Mouse (Mus musculus) heart, embryonic 14.5 days (tissue): ENCODE results near the gene Atp1a4. TPM values are rescaled to one million over a fixed set of nuclear protein-coding genes. Genes with fewer than 3 reads are reported as not detected.

Experiments used
- ATAC-seq: fragments of 200-750 bp; cut with Nextera tagmentation; 2 replicates; pipeline ENCODE4 v1.8.0; 2017; ENCODE audit warnings: low read depth, moderate TSS enrichment; ENCODE audit not compliant: insufficient number of reproducible peaks, insufficient read depth, low FRiP score
- H3K27ac ChIP-seq, 2 experiments: fragments of 200-500 bp in 1 of 2; fragments of 300-500 bp in 1 of 2; sonication (generic) in 1 of 2; replicated peaks in 1 of 2; 2 replicates each; pipeline ENCODE4 v1.5.1; 2012 to 2014; ENCODE audit warnings: low read depth in 2 of 2, low read length in 2 of 2, control low read depth in 1 of 2, mild to moderate bottlenecking in 1 of 2, mixed read lengths in 1 of 2; ENCODE audit not compliant: control insufficient read depth in 1 of 2, insufficient read depth in 1 of 2
- H3K27me3 ChIP-seq: fragments of 300-500 bp; sonication (generic); 2 replicates; pipeline ENCODE4 v1.6.1; 2014; ENCODE audit warnings: mild to moderate bottlenecking, low read length, control low read depth; ENCODE audit not compliant: control insufficient read depth, insufficient read depth
- H3K36me3 ChIP-seq: fragments of 300-500 bp; sonication (generic); 2 replicates; pipeline ENCODE4 v1.6.1; 2014; ENCODE audit warnings: mild to moderate bottlenecking, control low read depth, low read length, mixed read lengths; ENCODE audit not compliant: control insufficient read depth, insufficient read depth
- H3K4me1 ChIP-seq, 2 experiments: fragments of 200-500 bp in 1 of 2; fragments of 300-500 bp in 1 of 2; sonication (generic) in 1 of 2; 2 replicates each; pipeline ENCODE4 v1.6.1; 2012 to 2014; ENCODE audit warnings: low read length in 2 of 2, control low read depth in 1 of 2, mixed read lengths in 1 of 2; ENCODE audit not compliant: control insufficient read depth in 2 of 2, insufficient read depth in 2 of 2
- H3K4me2 ChIP-seq: fragments of 300-500 bp; sonication (generic); 2 replicates; pipeline ENCODE4 v1.6.1; 2014; ENCODE audit warnings: mild to moderate bottlenecking, low read length
- H3K4me3 ChIP-seq, 2 experiments: fragments of 200-500 bp in 1 of 2; fragments of 300-500 bp in 1 of 2; sonication (generic) in 1 of 2; 2 replicates each; pipeline ENCODE4 v1.5.1; 2012 to 2014; ENCODE audit warnings: low read length in 2 of 2, mild to moderate bottlenecking in 2 of 2, control low read depth in 1 of 2, low read depth in 1 of 2, moderate library complexity in 1 of 2; ENCODE audit not compliant: control insufficient read depth in 1 of 2, insufficient read depth in 1 of 2
- H3K9ac ChIP-seq: fragments of 300-500 bp; sonication (generic); 2 replicates; pipeline ENCODE4 v1.6.1; 2014; ENCODE audit warnings: mild to moderate bottlenecking, low read length
- H3K9me3 ChIP-seq: fragments of 300-500 bp; sonication (generic); 2 replicates; pipeline ENCODE4 v1.6.1; 2016; ENCODE audit warnings: low read length, control low read depth; ENCODE audit not compliant: control insufficient read depth
- WGBS: fragments of 180-500 bp; shearing (Covaris S2); extraction: QIAGEN DNeasy Blood & Tissue Kit; methylation state at CpG from one replicate; pipeline ENCODE4 v1.1.7; 2014; 5-methylcytosine and 5-hydroxymethylcytosine counted together
- polyA plus RNA-seq: library from polyadenylated mRNA; unstranded; fragments of >200 nt; fragmentation: Nextera tagmentation; extraction: Ambion mirVana; gene quantifications from 2 replicates; pipeline ENCODE4 v1.2.1, GENCODE M21; 2014

The Atp1a4 gene
- polyA plus RNA-seq, 1 experiment from 2014 or later = 0.23 TPM

DNA sequence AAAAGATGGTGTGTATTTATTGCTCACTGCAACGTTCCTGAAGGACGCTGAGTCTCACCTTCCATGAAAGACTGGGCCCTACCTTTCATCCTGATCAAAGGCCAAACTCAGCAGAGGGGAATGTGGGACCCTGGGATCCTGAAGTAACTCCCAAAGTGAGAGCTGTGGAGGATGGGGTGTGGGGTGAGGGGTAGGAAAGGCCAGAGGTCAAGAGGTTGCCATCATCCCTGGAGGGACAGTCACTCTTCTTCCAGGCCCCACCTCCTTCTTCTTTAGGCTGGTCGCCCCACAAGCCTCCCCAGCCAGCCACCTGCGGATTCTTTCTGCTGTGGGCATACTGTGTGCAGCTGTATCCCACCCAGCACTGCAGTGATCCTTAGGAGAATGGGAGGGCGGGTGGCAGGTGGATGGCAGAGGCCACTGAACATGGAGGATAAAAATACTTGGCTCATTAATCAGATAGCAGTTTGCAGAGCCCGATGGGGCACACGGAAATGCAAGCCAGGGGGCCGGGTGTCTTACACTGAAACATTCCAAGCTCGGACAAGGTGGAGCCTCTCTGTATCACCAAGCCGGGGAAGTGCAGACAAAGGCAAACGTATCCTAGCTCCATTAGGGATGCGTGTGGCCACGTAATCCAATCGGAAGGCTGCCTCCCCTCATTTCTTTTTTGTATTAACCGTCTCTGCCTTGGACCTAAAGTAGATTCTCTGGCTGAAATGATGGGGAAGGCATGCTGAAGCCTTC lies 39.9 kb downstream of the Atp1a4 start:
- H3K36me3 ChIP-seq = no peaks in the 10 kb centered on the region
- no peaks in the 10 kb centered on the region for H3K9me3 ChIP-seq
- H3K4me3 ChIP-seq = peak overlapping the region; percentile 9 to 10; a peak in 3 of 4 replicates
- peak overlapping the region; percentile 52 for H3K4me2 ChIP-seq
- ATAC-seq = no peak
- H3K4me1 ChIP-seq = peaks cover 56 to 75% of the 10 kb centered on the region in 2 experiments
- H3K27ac ChIP-seq = peak overlapping the region; percentile 77 to 90
- 36% methylated on average over 15 of the region's 15 CpGs for WGBS
- H3K9ac ChIP-seq = peak overlapping the region; percentile 65
- H3K27me3 ChIP-seq = no peaks in the 10 kb centered on the region

DNA sequence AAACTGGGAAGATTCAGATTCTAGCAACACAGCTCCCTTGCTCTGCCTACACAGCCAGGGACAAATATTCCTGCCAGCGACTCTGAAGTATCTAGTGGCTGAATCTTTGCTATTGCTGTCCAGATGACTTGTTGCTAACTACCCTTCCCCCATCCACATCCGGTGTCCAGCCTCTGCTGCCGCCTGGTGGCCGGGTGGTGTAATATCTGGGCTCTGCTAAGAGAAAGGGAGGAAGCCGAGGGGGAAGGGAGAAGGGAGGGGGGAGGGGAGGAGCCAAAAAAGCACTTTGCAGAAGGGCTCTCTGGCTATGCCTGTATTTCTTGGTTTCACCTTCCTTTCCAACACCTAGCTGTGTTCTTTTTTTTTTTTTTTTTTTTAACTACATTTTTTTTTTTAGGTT lies 41.1 kb downstream of the Atp1a4 start:
- peak overlapping the region; percentile 61 for H3K4me2 ChIP-seq
- peaks cover 64 to 72% of the 10 kb centered on the region in 2 experiments for H3K4me1 ChIP-seq
- ATAC-seq = peak; percentile 42; the same call in 1 of the 2 replicates
- peak overlapping the region; percentile 71; the same call in 1 of the 2 replicates for H3K9ac ChIP-seq
- H3K9me3 ChIP-seq = no peaks in the 10 kb centered on the region
- no peaks in the 10 kb centered on the region for H3K36me3 ChIP-seq
- peak overlapping the region; percentile 13 to 16; a peak in 2 of 4 replicates for H3K4me3 ChIP-seq
- H3K27ac ChIP-seq = peak overlapping the region; percentile 87 to 90
- H3K27me3 ChIP-seq = no peaks in the 10 kb centered on the region
- 0% methylated on average over 5 of the region's 5 CpGs for WGBS

DNA sequence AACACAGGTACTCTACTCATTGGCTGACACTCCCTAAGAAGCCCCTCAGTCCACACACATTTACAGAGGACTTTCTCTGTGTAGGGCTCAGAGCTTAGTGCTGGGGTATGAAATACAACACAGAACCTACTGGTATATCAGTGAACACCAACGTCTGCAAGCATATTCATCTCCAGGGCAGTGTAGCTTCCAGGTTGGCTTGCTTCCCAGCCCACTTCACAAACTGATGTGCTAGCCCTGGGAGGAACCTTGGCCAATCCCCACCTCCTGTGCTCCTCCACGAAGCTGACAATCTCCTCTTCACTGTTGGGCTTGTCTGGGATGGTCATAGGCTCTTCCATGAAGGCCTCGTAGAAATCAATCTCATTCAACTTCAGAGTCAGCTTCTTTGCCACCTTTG lies 43.5 kb downstream of the Atp1a4 start:
- Histone ChIP-seq H3K9ac (peak overlapping the region; percentile 27), H3K36me3 (peaks cover 13% of the 10 kb centered on the region), H3K4me1 (peaks cover 43 to 48% of the 10 kb centered on the region in 2 experiments), H3K9me3 (no peaks in the 10 kb centered on the region), H3K4me2 (no peak overlapping the region), H3K27ac (peak overlapping the region in 1 of 2 experiments; percentile 64; a peak in 3 of 4 replicates), H3K27me3 (no peaks in the 10 kb centered on the region), H3K4me3 (no peak overlapping the region)
- ATAC-seq = peak; percentile 48
- WGBS = 19% methylated on average over 3 of the region's 3 CpGs

GRCm38 (mm10) chr1:172213771-172214170 lies 44.4 kb downstream of the Atp1a4 start:
- 64% methylated on average over 4 of the region's 4 CpGs for WGBS
- Histone ChIP-seq H3K9ac (no peak overlapping the region), H3K27ac (0 out of 4 replicates have a peak overlapping the region, but pooled peaks of 1 of the 2 experiments have one; percentile 1)

GRCm38 (mm10) chr1:172212776-172213175 lies 45.4 kb downstream of the Atp1a4 start:
- no peak overlapping the region for H3K9ac ChIP-seq
- WGBS = 48% methylated on average over 5 of the region's 5 CpGs

More at GRCm38 (mm10) chr1:172213771-172214170, 44.4 kb downstream of the Atp1a4 start:
- no peak for ATAC-seq
- Histone ChIP-seq H3K4me2 (no peak overlapping the region), H3K4me3 (no peak overlapping the region), H3K36me3 (peaks cover 16% of the 10 kb centered on the region), H3K9me3 (no peaks in the 10 kb centered on the region), H3K27me3 (no peaks in the 10 kb centered on the region), H3K4me1 (peaks cover 33 to 38% of the 10 kb centered on the region in 2 experiments)

GRCm38 (mm10) chr1:172207111-172207584 lies 51.1 kb downstream of the Atp1a4 start:
- 14% methylated on average over 7 of the region's 7 CpGs for WGBS
- H3K4me3 ChIP-seq = peak overlapping the region in 1 of 2 experiments; percentile 74; a peak in 1 of 4 replicates
- peak overlapping the region; percentile 72 for H3K4me2 ChIP-seq
- no peaks in the 10 kb centered on the region for H3K9me3 ChIP-seq
- peak; percentile 23; the same call in 1 of the 2 replicates for ATAC-seq
- peak overlapping the region; percentile 82 to 92 for H3K27ac ChIP-seq
- H3K9ac ChIP-seq = peak overlapping the region; percentile 94
- H3K4me1 ChIP-seq = peaks cover 39 to 52% of the 10 kb centered on the region in 2 experiments
- no peaks in the 10 kb centered on the region for H3K27me3 ChIP-seq
- H3K36me3 ChIP-seq = peaks cover 19% of the 10 kb centered on the region

More at GRCm38 (mm10) chr1:172212776-172213175, 45.4 kb downstream of the Atp1a4 start:
- Histone ChIP-seq H3K4me2 (no peak overlapping the region), H3K36me3 (peaks cover 16% of the 10 kb centered on the region), H3K4me3 (no peak overlapping the region), H3K9me3 (no peaks in the 10 kb centered on the region), H3K4me1 (peaks cover 26 to 31% of the 10 kb centered on the region in 2 experiments), H3K27ac (0 out of 4 replicates have a peak overlapping the region, but pooled peaks of 1 of the 2 experiments have one; percentile 36), H3K27me3 (no peaks in the 10 kb centered on the region)
- ATAC-seq = no peak

- Histone ChIP-seq H3K27me3 (no peaks in the 10 kb centered on the region), H3K4me3 (peak within 1 kb of the TSS; percentile 61 to 74), H3K36me3 (peaks cover 24% of the 10 kb centered on the region), H3K9me3 (no peaks in the 10 kb centered on the region), H3K27ac (peak within 1 kb of the TSS; percentile 82 to 92), H3K4me2 (peak within 1 kb of the TSS; percentile 72), H3K4me1 (peaks cover 45 to 60% of the 10 kb centered on the region in 2 experiments), H3K9ac (peak within 1 kb of the TSS; percentile 94)
- peak; percentile 83 for ATAC-seq
- under 1% methylated on average over 38 of the region's 40 CpGs for WGBS
Observed at GRCm38 (mm10) chr1:172206141-172206917, 51.9 kb downstream of the Atp1a4 start, which contains the start of gene Pea15a. TSS of gene Pea15a (minus strand) at chr1:172206804.
